Mouse (Mus musculus) forebrain, embryonic 10.5 days (tissue): ENCODE data around the gene Dnajb6. TPM values are rescaled to one million over a fixed set of nuclear protein-coding genes. Genes with fewer than 3 reads are reported as not detected.
"Not testable (repeated sequence)": the region's sequence is repeated elsewhere in the genome, so short reads cannot be mapped to it uniquely, and the experiment has no call there.

ENCODE experiments used
- DNase-seq: peaks from one replicate; pipeline ENCODE4 v3.0.0-alpha.2; 2017; ENCODE audit warnings: low spot score; ENCODE audit errors: extremely low spot score
- H3K27ac ChIP-seq: fragments of 300-500 bp; sonication (generic); 2 replicates; pipeline ENCODE4 v1.5.1; 2016; ENCODE audit warnings: mild to moderate bottlenecking
- H3K27me3 ChIP-seq: fragments of 300-500 bp; sonication (generic); 2 replicates; pipeline ENCODE4 v1.6.1; 2016; ENCODE audit warnings: mild to moderate bottlenecking; ENCODE audit not compliant: poor library complexity, severe bottlenecking
- H3K36me3 ChIP-seq: fragments of 300-500 bp; sonication (generic); replicated peaks from 2 replicates; pipeline ENCODE4 v1.6.1; 2016; ENCODE audit warnings: mild to moderate bottlenecking, moderate library complexity
- H3K4me1 ChIP-seq: fragments of 300-500 bp; sonication (generic); 2 replicates; pipeline ENCODE4 v1.6.1; 2016
- H3K4me3 ChIP-seq: fragments of 300-500 bp; sonication (generic); 2 replicates; pipeline ENCODE4 v1.5.1; 2016; ENCODE audit warnings: mild to moderate bottlenecking, moderate library complexity
- H3K9me3 ChIP-seq: fragments of 300-500 bp; sonication (generic); 2 replicates; pipeline ENCODE4 v1.6.1; 2016; ENCODE audit warnings: mild to moderate bottlenecking, moderate library complexity
- WGBS: fragments of 180-500 bp; shearing (Covaris S2); methylation state at CpG from one replicate; pipeline ENCODE4 v1.1.7; 2016; 5-methylcytosine and 5-hydroxymethylcytosine counted together
- polyA plus RNA-seq: library from polyadenylated mRNA; unstranded; fragments of >200 nt; fragmentation: Nextera tagmentation; extraction: Ambion mirVana; gene quantifications from 2 replicates; pipeline ENCODE4 v1.2.1, GENCODE M21; 2016

Dnajb6 gene
- polyA plus RNA-seq, 1 experiment from 2014 or later, result 175 TPM

DNA sequence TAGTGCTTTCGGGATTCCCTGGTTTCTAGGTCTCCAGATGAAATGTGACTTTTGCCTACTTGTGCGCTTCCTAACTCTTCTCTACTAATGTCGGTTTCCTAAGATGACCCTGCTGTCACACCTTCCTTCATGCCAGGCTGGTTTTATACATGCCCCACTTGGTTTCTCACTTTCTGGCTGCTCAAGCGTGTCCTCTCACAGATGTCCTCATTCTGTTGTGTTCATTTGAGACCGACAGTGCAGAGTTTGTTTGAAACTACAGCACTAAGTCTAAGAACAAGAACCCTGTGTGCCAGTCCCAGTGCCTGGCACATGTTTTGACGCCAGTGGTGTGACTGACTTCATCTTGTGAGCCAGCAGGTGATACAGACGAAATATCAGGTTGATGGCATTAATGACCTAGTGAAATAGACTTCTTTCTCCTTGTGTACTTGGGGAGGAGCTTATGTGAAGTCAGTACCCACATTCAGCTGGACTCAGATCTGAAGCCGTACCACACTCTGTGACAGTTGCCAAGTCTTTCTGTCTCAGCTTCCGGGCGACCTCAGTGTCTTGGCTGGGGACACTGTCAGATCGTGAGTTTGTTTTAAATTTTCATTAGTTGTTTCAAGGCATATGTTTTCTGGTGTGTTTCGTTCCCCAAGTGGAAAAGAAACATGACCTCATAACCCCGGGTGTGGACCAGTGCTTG lies 38.1 kb downstream of the Dnajb6 start:
- no peaks in the 10 kb centered on the region for H3K9me3 ChIP-seq
- peaks cover 82% of the 10 kb centered on the region for H3K36me3 ChIP-seq
- H3K4me1 ChIP-seq, result no peaks in the 10 kb centered on the region
- no peak for DNase-seq
- H3K27ac ChIP-seq, result no peak overlapping the region
- H3K27me3 ChIP-seq, result no peaks in the 10 kb centered on the region
- H3K4me3 ChIP-seq, result no peak overlapping the region
- WGBS, result 89% methylated on average over 13 of the region's 13 CpGs

DNA sequence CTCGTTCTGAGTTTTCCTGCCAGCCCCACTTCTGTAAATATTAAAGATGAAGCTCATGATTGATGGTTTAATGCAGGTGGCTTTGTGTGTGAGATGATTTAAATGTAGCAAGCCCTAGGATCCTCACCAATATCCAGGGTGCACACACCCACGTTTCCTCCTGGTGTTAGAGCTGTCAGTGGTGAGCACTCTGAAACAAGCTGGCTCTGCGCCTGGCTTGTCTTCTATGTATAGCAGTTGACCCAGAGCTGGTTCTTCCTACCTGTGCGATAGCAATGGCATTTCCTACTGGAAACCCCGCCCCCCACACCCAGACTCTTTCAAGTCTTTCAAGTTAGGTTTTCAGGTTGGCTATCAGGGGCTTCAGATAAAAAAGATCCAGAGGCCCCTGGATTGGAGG lies 39.9 kb downstream of the Dnajb6 start:
- Histone ChIP-seq H3K9me3 (no peaks in the 10 kb centered on the region), H3K36me3 (peaks cover 81% of the 10 kb centered on the region), H3K4me1 (no peaks in the 10 kb centered on the region), H3K27ac (no peak overlapping the region), H3K27me3 (no peaks in the 10 kb centered on the region), H3K4me3 (no peak overlapping the region)
- 89% methylated on average over 5 of the region's 5 CpGs for WGBS
- no peak for DNase-seq

DNA sequence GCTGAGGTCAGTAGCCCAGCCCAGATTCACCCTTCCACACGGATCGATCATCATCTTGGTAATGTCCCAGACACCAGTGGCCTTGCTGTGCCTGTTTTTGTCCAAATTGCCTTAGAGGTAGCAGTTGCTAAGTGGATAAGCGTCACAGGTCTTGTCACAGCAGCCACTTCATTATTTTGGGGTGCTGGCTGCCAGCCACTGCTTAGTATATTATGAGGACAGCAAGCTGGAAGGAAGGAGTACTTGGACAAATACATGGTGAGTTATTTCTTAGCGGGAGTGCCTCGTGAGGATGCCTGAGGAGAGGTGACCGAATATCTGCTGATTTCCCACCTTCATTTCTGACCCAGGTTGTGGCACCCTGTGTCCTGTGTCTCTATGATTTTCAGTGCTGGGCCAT lies 42.5 kb downstream of the Dnajb6 start:
- WGBS, result 95% methylated on average over 6 of the region's 6 CpGs

DNA sequence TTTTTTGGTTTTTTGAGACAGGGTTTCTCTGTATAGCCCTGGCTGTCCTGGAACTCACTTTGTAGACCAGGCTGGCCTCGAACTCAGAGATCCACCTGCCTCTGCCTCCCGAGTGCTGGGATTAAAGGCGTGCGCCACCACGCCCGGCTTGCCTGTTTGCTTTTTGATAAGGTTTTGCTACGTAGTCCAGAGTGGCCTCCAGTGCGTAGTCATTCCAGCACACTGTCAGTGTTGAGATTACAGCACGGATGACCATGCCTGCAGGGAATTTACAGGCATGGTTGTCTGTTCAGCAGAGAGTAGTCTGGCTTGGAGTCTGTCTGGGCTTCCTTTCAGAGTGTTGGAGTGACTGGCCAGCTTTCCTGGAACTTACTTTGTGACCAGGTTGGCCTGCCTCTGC lies 44.2 kb downstream of the Dnajb6 start:
- H3K36me3 ChIP-seq, result peaks cover 81% of the 10 kb centered on the region
- H3K27me3 ChIP-seq, H3K27ac ChIP-seq, DNase-seq, H3K9me3 ChIP-seq, H3K4me1 ChIP-seq, H3K4me3 ChIP-seq: not testable (repeated sequence)
- WGBS, result 95% methylated on average over 9 of the region's 9 CpGs

More for the DNA sequence above, 42.5 kb downstream of the Dnajb6 start:
- no peaks in the 10 kb centered on the region for H3K4me1 ChIP-seq
- H3K36me3 ChIP-seq, result peaks cover 84% of the 10 kb centered on the region
- no peak overlapping the region for H3K27ac ChIP-seq
- no peaks in the 10 kb centered on the region for H3K9me3 ChIP-seq
- no peaks in the 10 kb centered on the region for H3K27me3 ChIP-seq
- H3K4me3 ChIP-seq, result no peak overlapping the region
- DNase-seq, result no peak

DNA sequence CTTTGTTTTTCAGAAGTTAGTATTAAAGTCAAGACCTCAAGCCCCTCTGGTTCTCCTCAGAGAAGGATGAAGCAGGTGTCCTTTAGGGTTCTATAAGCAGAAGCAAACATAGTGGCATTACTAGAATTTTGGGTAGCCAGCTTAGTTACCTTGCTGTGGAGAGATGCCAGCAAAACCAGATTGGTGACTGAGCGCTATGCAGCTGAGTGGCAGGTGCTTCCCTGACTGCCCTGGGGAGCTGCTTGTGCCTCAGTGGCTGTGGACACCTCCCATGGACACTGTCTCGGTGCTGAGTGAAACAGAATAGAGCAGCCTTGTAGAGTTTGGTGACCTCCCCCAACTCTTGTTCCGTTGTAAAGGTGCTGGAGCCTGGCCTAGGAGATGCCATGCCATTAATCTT lies 46.8 kb downstream of the Dnajb6 start:
- 88% methylated on average over 3 of the region's 3 CpGs for WGBS
- H3K4me3 ChIP-seq, result no peak overlapping the region
- peaks cover 69% of the 10 kb centered on the region for H3K36me3 ChIP-seq
- no peak overlapping the region for H3K27ac ChIP-seq
- no peaks in the 10 kb centered on the region for H3K27me3 ChIP-seq
- DNase-seq, result no peak
- no peaks in the 10 kb centered on the region for H3K9me3 ChIP-seq
- H3K4me1 ChIP-seq, result no peaks in the 10 kb centered on the region

DNA sequence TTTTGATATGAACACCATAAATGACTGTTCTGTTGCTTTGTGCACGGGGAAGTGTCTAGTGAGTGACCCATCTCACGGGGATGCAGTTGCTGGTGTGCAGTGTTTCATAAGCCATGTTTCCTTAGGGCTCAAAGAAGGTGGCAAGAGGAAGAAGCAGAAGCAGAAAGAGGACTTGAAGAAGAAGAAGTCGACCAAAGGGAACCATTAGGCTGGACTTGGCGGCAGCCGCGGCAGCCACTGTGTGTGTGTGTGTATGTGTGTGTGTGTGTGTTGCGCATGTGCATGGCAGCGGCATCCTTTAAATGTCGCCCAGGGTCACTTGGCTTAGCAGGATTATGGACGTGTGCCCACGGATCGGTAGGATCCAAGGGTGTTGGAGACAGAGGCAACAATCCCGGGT lies 49.4 kb downstream of the Dnajb6 start:
- peaks cover 44% of the 10 kb centered on the region for H3K36me3 ChIP-seq
- not testable (repeated sequence) for H3K27ac ChIP-seq, H3K9me3 ChIP-seq, DNase-seq, H3K4me3 ChIP-seq, H3K27me3 ChIP-seq, H3K4me1 ChIP-seq
- WGBS, result 97% methylated on average over 11 of the region's 13 CpGs

DNA sequence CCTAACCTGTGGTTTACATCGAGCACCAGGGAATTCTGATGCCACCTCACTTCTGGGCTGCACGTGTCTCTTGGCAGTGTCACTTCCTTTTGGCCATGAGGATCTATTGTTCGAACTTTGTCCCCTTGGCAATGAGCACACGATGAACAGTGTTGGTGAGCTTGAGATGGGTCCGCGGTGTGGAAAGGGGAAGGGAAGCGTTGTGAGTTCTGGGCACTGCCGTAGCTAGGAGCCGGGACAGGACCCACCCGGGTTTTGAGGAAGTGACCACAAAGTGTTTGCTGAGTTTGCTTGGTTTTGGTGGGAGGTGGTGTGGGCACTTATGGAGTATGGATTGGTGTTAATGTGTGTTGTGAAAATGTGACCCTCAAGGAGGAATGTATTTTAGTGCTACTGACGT lies 50.5 kb downstream of the Dnajb6 start:
- H3K4me1 ChIP-seq, H3K9me3 ChIP-seq, DNase-seq, H3K27me3 ChIP-seq, H3K4me3 ChIP-seq, H3K27ac ChIP-seq: not testable (repeated sequence)
- peaks cover 34% of the 10 kb centered on the region for H3K36me3 ChIP-seq
- whole genome bisulfite sequencing, result 97% methylated on average over 1 of the region's 11 CpGs

DNA sequence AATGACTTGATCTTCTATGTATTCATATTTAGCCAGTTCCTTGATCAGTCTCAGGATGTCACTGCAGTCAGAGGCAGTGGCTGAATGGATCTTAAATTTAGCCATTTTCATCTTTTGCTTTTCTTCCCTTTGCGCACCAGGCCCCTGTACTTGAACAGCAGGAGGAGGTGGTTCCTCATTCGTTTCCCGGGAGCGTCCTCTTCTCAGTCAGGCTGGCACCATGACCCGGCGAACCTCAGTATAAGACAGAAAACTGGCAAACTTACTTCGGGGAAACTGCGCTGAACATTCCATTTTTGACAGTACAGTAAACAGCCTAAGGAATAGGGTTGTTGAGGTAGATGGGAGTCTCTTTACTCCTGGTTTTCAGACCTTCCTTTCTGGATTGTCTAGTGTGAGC lies 59.4 kb downstream of the Dnajb6 start:
- WGBS, result 90% methylated on average over 8 of the region's 8 CpGs
- H3K9me3 ChIP-seq, H3K27ac ChIP-seq, H3K36me3 ChIP-seq, H3K27me3 ChIP-seq, H3K4me3 ChIP-seq, H3K4me1 ChIP-seq, DNase-seq: not testable (repeated sequence)

DNA sequence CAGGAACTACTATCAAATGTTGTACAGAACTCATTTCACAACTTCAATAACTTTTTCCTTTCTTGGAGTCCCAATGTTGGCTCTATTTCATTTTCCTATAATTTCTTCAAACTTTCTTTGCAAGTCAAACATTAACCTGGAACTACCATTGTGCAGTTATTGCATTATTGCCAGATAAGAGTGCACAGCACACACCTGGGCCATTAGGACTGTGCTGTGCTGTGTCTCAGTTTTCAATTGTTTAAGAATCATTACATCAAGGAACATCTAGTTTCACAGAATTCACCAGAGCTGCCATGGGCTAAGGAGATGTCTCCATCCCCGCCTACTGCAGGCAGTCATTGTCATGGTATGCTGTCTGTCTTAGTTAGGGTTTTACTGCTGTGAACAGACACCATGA lies 73.5 kb downstream of the Dnajb6 start:
- no peaks in the 10 kb centered on the region for H3K36me3 ChIP-seq
- H3K4me3 ChIP-seq, result no peak overlapping the region
- H3K9me3 ChIP-seq, result no peaks in the 10 kb centered on the region
- peaks cover 5% of the 10 kb centered on the region; the same call in 1 of the 2 replicates for H3K4me1 ChIP-seq
- no peaks in the 10 kb centered on the region for H3K27me3 ChIP-seq
- H3K27ac ChIP-seq, result no peak overlapping the region
- 89% methylated on average over 1 of the region's 1 CpGs for WGBS
- no peak for DNase-seq

DNA sequence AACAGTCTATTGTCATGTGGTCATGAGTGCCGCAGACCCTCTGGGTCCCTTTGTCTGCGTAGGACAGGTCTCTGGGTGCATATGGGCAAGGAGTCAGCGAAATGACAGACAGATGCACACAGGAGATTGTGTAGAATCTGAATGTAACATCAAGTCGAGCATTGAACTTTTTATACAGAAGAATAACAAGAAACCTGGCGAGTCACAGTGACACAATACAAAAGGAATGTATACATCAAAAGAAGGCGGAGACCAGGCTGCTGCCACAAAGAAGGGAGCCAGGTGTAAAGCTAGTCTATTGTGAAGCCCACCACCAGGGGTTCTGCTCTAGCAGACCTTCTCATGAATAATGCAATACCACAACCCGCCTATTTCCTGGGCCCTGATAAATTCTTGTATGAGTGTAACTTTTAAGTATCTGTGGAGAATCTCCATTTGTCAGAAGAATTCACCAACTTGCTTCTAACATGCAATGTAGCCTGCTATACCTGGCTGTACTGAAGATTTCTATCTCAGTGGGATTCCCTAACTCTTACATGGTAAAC lies 76.0 kb downstream of the Dnajb6 start:
- not testable (repeated sequence) for H3K36me3 ChIP-seq, H3K4me3 ChIP-seq, H3K4me1 ChIP-seq, H3K9me3 ChIP-seq, H3K27me3 ChIP-seq, H3K27ac ChIP-seq, DNase-seq
- WGBS, result 79% methylated on average over 7 of the region's 7 CpGs

DNA sequence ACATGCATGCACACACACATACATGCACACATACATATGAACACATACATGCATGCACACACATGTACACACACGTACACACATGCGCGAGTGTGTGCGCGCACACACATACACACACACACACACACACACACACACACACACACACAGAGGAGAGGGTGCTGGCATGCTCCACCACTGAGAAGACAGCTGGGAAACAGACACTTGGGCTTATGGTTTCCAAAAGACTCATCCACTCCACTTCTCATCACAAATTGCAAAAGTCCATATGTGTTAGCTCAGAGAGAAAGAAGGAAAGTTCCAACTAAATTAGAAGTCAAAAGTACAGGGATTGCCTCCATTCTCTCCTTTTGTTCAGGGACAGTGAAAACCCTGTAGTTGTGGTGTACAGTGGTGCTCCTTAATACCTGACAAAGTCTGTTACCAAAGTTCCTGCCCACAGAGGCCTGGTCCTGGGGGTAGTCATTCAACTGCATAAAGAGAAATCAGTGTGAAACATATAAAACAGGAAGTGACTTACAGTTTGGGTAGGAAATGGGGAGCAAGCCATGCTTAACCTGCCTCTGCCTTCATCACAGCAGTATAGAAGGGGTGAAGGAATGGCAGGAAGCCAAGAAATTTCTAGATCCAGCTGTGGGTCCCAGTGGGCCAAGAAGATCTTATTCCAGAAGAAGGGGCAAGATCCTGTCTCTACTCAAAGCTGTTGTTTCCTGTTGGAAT lies 81.2 kb downstream of the Dnajb6 start:
- Histone ChIP-seq H3K4me3 (no peak overlapping the region), H3K27me3 (no peaks in the 10 kb centered on the region), H3K36me3 (no peaks in the 10 kb centered on the region), H3K9me3 (no peaks in the 10 kb centered on the region; the same call in 1 of the 2 replicates), H3K27ac (no peak overlapping the region), H3K4me1 (no peaks in the 10 kb centered on the region)
- no peak for DNase-seq
- 98% methylated on average over 5 of the region's 5 CpGs for WGBS

DNA sequence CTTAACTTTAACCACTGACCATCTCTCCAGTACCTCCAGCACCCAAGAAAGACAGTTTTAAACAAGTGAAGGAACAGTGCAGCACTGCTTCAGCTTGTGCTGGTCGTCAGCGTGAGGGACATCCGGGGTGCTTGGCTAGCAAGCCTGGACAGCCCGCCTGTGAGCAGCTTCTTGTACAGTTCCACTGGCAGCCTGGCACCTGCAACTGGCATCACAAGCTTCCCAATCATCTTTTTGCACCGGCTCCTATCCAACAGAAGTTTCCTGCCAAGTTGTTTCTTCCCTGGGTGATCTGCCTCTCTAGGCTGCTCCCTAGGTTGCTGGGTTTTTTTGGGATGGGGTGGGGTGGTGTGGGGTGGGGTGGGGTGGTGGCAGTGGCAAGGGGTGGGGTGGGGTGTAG lies 81.9 kb downstream of the Dnajb6 start:
- Histone ChIP-seq H3K27me3 (no peaks in the 10 kb centered on the region), H3K9me3 (no peaks in the 10 kb centered on the region; the same call in 1 of the 2 replicates), H3K36me3 (no peaks in the 10 kb centered on the region), H3K4me3 (no peak overlapping the region), H3K4me1 (no peaks in the 10 kb centered on the region), H3K27ac (no peak overlapping the region)
- DNase-seq, result no peak
- 89% methylated on average over 5 of the region's 5 CpGs for WGBS

DNA sequence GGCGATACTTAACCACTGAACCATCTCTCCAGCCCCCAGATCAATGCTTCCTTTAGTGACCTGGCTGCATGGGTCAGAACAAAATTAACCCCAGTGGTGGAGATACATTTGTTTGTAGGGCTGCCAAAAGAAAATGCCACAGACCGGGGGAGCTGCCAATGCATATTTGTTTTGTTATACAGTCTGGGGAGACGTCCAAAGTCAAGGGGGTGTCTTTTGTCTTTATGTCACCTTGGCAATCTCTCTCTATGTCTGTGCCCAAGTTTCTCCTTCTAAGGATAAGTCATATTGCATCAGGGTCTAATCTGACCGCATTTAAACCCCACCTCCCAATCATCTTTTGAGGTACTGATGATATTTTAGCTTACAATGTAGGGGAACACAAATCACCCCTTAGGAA lies 82.8 kb downstream of the Dnajb6 start:
- no peak for DNase-seq
- Histone ChIP-seq H3K4me3 (no peak overlapping the region), H3K9me3 (no peaks in the 10 kb centered on the region; the same call in 1 of the 2 replicates), H3K27me3 (no peaks in the 10 kb centered on the region), H3K27ac (no peak overlapping the region), H3K4me1 (no peaks in the 10 kb centered on the region), H3K36me3 (no peaks in the 10 kb centered on the region)
- 96% methylated on average over 4 of the region's 4 CpGs for WGBS
